Mouse (Mus musculus) urinary bladder, postnatal 0 days (tissue): ENCODE results near the gene Tff1. TPM values are rescaled to one million over a fixed set of nuclear protein-coding genes. Genes with fewer than 3 reads are reported as not detected.

Experiments
- polyA plus RNA-seq: library from polyadenylated mRNA; unstranded; fragments of >200 nt; fragmentation: Nextera tagmentation; extraction: Ambion mirVana; gene quantifications from 2 replicates; pipeline ENCODE4 v1.2.1, GENCODE M21; 2015

Tff1 gene
- polyA plus RNA-seq, result 0.98 and 1.5 TPM in 2 replicates

DNA sequence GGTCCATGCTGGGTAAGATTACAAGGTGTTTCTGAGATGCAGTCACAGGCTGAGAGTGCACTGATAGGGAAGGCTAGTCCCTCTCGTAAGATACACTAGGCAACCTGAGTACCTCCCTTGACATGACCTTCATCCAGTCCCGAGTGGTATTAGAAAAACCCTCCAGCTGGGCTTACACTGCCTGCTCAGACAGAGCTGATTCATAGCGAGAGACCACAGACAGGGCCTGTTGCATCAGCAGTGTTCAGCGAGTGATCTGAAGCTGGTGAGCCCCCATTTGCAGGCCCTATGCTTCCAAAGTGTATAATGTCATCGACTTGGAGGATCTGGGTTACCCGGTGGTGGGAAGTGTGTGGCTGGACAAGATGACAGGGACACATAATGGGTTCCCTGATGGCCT, at the start of gene Tff1:
Gene Tff1, minus strand, starts transcription at position 151 of the 400 bp plus-strand sequence.

DNA sequence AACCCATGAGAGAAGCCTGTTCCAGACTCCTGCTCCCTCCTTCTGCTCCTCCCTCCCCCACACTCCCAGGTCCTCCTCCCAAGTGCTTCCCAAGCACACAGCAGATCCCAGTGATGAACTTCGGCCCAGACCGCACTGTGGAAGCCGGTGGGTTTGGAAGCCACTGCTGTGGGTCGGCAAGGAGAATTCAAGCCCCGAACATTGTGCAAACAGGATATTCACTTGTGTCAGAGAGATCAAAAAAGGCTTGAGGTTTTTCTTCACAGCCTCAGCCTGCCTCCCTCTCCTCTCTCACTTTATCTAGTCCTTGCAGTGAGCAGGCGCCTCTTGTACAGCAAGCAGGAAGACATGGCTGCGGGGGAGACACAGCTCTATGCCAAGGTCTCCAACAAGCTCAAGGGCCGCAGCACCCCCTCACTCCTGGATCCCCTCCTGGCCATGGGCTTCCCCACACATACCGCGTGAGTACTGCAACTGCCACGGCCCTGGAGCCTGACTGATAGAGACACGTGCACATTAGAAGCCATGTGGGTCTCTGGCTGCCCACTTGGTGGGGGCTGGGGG, 42.8 kb upstream of the Tff1 start, which contains the start of gene Ubash3a:
Gene Ubash3a, plus strand, starts transcription at position 103 of the 564 bp plus-strand sequence.

DNA sequence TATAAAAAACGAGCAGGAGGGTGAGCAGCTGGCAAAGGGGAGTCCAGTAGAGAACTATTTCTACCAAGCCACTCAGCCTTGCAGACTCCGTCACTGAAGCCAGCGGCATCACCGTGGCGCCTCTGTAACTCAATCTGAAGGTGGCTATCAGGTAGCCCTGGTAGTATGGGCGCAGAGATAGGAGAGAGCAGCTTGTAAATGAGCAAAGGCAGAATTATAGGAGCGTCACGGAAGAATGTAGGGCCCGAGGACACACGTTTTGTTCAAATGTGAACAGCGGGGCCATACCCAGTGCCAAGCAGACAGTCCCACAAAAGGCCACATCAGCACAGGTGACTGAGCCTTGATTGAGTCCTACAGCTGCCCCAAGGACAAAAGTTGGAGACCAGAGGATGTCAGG, 33.8 kb upstream of the Tff1 start, which contains the start of gene Tmprss3:
Gene Tmprss3, minus strand, starts transcription at position 101 of the 400 bp plus-strand sequence.

DNA sequence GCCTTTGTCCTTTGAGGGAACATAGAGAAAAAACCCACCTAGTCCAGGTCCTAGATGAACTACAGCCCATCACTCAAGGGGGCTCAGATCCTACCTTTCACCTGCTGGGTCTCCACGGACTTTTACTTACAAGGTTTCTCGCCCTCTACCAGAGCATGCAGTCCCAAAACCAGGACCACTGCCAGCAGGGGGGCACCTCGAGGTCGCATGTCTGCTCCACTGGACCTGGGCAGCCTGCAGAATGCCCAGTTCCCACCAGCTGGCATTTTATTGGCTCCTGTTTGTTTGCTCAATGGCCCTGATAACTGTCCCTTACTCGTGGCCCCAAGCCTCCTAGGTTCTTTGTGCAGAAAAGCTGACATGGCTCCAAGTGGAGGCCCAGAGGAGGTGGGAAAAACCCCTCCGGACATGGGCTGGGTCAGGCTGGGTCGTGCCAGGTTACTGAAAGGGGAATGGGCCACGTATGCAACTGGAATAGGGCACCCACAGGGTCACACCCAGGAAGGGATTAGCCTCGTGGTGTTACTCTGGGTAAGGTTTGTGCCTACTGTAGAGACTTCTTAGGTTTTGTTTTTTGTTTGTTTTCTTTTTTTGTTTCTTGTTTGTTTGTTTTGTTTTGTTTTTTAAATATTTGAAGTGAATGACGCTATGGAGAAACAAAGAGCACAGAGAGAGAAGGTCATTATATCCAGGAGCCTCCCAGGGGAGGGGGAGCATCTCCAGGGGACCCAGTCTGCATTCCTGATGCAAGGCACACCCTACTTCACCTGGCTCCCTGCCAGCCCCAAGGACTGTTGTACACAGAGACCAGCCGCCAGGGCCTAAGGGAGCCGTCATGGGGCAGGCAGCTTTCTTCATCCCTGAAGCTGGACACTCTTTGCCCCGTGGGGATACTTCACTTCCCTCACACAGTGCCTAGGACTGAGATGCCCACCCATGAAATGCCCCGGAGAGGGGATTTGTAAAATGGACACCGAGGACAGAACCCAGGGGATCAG, 20.7 kb downstream of the Tff1 start, which contains the start of gene Tff2:
Gene Tff2, minus strand, starts transcription at position 243 of the 998 bp plus-strand sequence.

DNA sequence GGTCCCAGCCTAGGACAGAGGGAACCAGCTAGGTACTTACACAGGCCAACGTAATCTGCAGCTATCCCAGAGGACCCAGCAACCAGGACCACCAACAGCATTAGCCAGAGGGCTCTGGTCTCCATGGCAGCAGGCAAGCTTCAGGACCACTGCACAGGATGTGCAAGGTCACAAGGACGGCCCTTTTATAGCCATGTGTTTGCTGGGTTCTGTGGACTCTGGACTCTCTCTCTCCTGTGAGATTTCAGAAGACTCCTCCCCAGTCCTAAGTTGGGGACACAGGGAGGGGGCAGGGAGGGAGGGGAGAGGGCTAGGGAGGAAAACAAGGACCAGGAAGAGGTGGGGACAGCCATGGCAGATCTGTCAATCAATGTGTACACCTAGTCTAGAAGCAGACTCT, 35.6 kb downstream of the Tff1 start, which contains the start of gene Tff3:
Gene Tff3, minus strand, starts transcription at position 195 of the 400 bp plus-strand sequence.

Other genes with a start within 250 kb of the Tff1 start
- gene Umodl1, start 210.6 kb downstream of the Tff1 start, polyA plus RNA-seq, result not detected in 2 replicates
- gene Abcg1, start 107.6 kb downstream of the Tff1 start, polyA plus RNA-seq, result 1.9 and 4.7 TPM in 2 replicates
- 1.2 and 1.6 TPM in 2 replicates for gene Tff3, start 35.6 kb downstream of the Tff1 start, polyA plus RNA-seq
- not detected in 2 replicates for gene Tff2, start 21.0 kb downstream of the Tff1 start, polyA plus RNA-seq
- not detected in 2 replicates for gene Tmprss3, start 33.7 kb upstream of the Tff1 start, polyA plus RNA-seq
- 0.29 TPM in 1 of 2 replicates, not detected in the other for gene Ubash3a, start 42.6 kb upstream of the Tff1 start, polyA plus RNA-seq
- gene Rsph1, start 112.1 kb upstream of the Tff1 start, polyA plus RNA-seq, result 2.0 and 2.3 TPM in 2 replicates
- 3.4 and 3.8 TPM in 2 replicates for gene Slc37a1, start 121.5 kb upstream of the Tff1 start, polyA plus RNA-seq
- gene Pde9a, start 220.9 kb upstream of the Tff1 start, polyA plus RNA-seq, result 34.1 and 48.2 TPM in 2 replicates